Mouse (Mus musculus): ENCODE results near the gene Gpn2. TPM values are rescaled to one million over a fixed set of nuclear protein-coding genes. Genes with fewer than 3 reads are reported as not detected.

The Gpn2 gene
- polyA plus RNA-seq, 1 experiment, result 32.2 TPM

GRCm38 (mm10) chr4:133625621-133626071 is 41.5 kb downstream of the Gpn2 start:
- H3K4me2 ChIP-seq (ENCODE audit: low read depth), result no peak overlapping the region
- H3ac ChIP-seq (ENCODE audit: control insufficient read depth, insufficient read length), result no peak overlapping the region
- H3K4me3 ChIP-seq, result no peak overlapping the region
- no peak for TF ChIP-seq POLR2AphosphoS2 (IDR thresholded peaks at IDR 0.05; ENCODE audit: insufficient read length, low read depth)
- H3K27me3 ChIP-seq (ENCODE audit: control insufficient read depth, insufficient read depth, insufficient read length), result no peaks in the 10 kb centered on the region
- H3K36me3 ChIP-seq (ENCODE audit: control insufficient read depth, insufficient read depth), result no peaks in the 10 kb centered on the region
- H3K79me2 ChIP-seq (ENCODE audit: control insufficient read depth, insufficient read depth), result peaks cover 17% of the 10 kb centered on the region

GRCm38 (mm10) chr4:133626221-133626620 is 42.1 kb downstream of the Gpn2 start:
- H3ac ChIP-seq (ENCODE audit: control insufficient read depth, insufficient read length), result no peak overlapping the region
- no peaks in the 10 kb centered on the region for H3K36me3 ChIP-seq (ENCODE audit: control insufficient read depth, insufficient read depth)
- no peak overlapping the region for H3K4me3 ChIP-seq
- H3K27me3 ChIP-seq (ENCODE audit: control insufficient read depth, insufficient read depth, insufficient read length), result no peaks in the 10 kb centered on the region
- TF ChIP-seq REST (IDR thresholded peaks at IDR 0.05; ENCODE audit: insufficient read depth, insufficient read length) (no peak), POLR2AphosphoS2 (IDR thresholded peaks at IDR 0.05; ENCODE audit: insufficient read length, low read depth) (no peak), POLR2A (IDR thresholded peaks at IDR 0.05; ENCODE audit: insufficient read length, low read depth) (no peak), TCF12 (IDR thresholded peaks at IDR 0.05; ENCODE audit: insufficient read depth, poor library complexity, severe bottlenecking) (no peak), MAX (IDR thresholded peaks at IDR 0.05; ENCODE audit: low read depth) (no peak), TCF3 (IDR thresholded peaks at IDR 0.05; ENCODE audit: insufficient read length, low read depth) (no peak), MYOG (IDR thresholded peaks at IDR 0.05; ENCODE audit: control insufficient read depth in 1 of 3, insufficient read depth in 1 of 3, insufficient read length in 2 of 3, low read depth in 2 of 3) (no peak), MYOD1 (IDR thresholded peaks at IDR 0.05; ENCODE audit: control insufficient read depth in 1 of 3, insufficient read length in 2 of 3, low read depth in 2 of 3) (no peak), CEBPB (IDR thresholded peaks at IDR 0.05; ENCODE audit: insufficient read depth, poor library complexity, severe bottlenecking) (no peak), USF1 (IDR thresholded peaks at IDR 0.05; ENCODE audit: low read depth) (no peak), SRF (IDR thresholded peaks at IDR 0.05; ENCODE audit: control insufficient read depth, insufficient read length, low read depth) (no peak), E2F4 (IDR thresholded peaks at IDR 0.05; ENCODE audit: insufficient read depth) (no peak)
- no peak overlapping the region for H3K4me2 ChIP-seq (ENCODE audit: low read depth)
- H3K79me2 ChIP-seq (ENCODE audit: control insufficient read depth, insufficient read depth), result peaks cover 18% of the 10 kb centered on the region

- Histone ChIP-seq H3K27me3 (ENCODE audit: control insufficient read depth, insufficient read depth, insufficient read length) (no peaks in the 10 kb centered on the region), H3K4me3 (no peak overlapping the region), H3K4me2 (ENCODE audit: low read depth) (no peak overlapping the region), H3K36me3 (ENCODE audit: control insufficient read depth, insufficient read depth) (no peaks in the 10 kb centered on the region), H3ac (ENCODE audit: control insufficient read depth, insufficient read length) (no peak overlapping the region), H3K79me2 (ENCODE audit: control insufficient read depth, insufficient read depth) (peaks cover 22% of the 10 kb centered on the region)
- TF ChIP-seq E2F4 (IDR thresholded peaks at IDR 0.05; ENCODE audit: insufficient read depth), result no peak
- no peak for TF ChIP-seq REST (IDR thresholded peaks at IDR 0.05; ENCODE audit: insufficient read depth, insufficient read length)
- TF ChIP-seq MYOG (IDR thresholded peaks at IDR 0.05; ENCODE audit: control insufficient read depth in 1 of 3, insufficient read depth in 1 of 3, insufficient read length in 2 of 3, low read depth in 2 of 3), result no peak
- no peak for TF ChIP-seq USF1 (IDR thresholded peaks at IDR 0.05; ENCODE audit: low read depth)
- no peak for TF ChIP-seq MYOD1 (IDR thresholded peaks at IDR 0.05; ENCODE audit: control insufficient read depth in 1 of 3, insufficient read length in 2 of 3, low read depth in 2 of 3)
- TF ChIP-seq MAX (IDR thresholded peaks at IDR 0.05; ENCODE audit: low read depth), result no peak
- TF ChIP-seq TCF3 (IDR thresholded peaks at IDR 0.05; ENCODE audit: insufficient read length, low read depth), result no peak
- no peak for TF ChIP-seq POLR2AphosphoS2 (IDR thresholded peaks at IDR 0.05; ENCODE audit: insufficient read length, low read depth)
- TF ChIP-seq SRF (IDR thresholded peaks at IDR 0.05; ENCODE audit: control insufficient read depth, insufficient read length, low read depth), result no peak
- no peak for TF ChIP-seq TCF12 (IDR thresholded peaks at IDR 0.05; ENCODE audit: insufficient read depth, poor library complexity, severe bottlenecking)
Measured at GRCm38 (mm10) chr4:133626621-133627020, 42.5 kb downstream of the Gpn2 start.

- H3ac ChIP-seq (ENCODE audit: control insufficient read depth, insufficient read length), result no peak overlapping the region
- no peaks in the 10 kb centered on the region for H3K27me3 ChIP-seq (ENCODE audit: control insufficient read depth, insufficient read depth, insufficient read length)
- no peak overlapping the region for H3K4me3 ChIP-seq
- H3K79me2 ChIP-seq (ENCODE audit: control insufficient read depth, insufficient read depth), result peaks cover 27% of the 10 kb centered on the region
- H3K36me3 ChIP-seq (ENCODE audit: control insufficient read depth, insufficient read depth), result no peaks in the 10 kb centered on the region
- H3K4me2 ChIP-seq (ENCODE audit: low read depth), result no peak overlapping the region
- TF ChIP-seq MAX (IDR thresholded peaks at IDR 0.05; ENCODE audit: low read depth) (no peak), E2F4 (IDR thresholded peaks at IDR 0.05; ENCODE audit: insufficient read depth) (no peak), CEBPB (IDR thresholded peaks at IDR 0.05; ENCODE audit: insufficient read depth, poor library complexity, severe bottlenecking) (no peak), TCF3 (IDR thresholded peaks at IDR 0.05; ENCODE audit: insufficient read length, low read depth) (no peak)
Measured at GRCm38 (mm10) chr4:133627039-133627438, 42.9 kb downstream of the Gpn2 start.

- Histone ChIP-seq H3K27me3 (ENCODE audit: control insufficient read depth, insufficient read depth, insufficient read length) (no peaks in the 10 kb centered on the region), H3K4me3 (no peak overlapping the region), H3K79me2 (ENCODE audit: control insufficient read depth, insufficient read depth) (peaks cover 33% of the 10 kb centered on the region), H3ac (ENCODE audit: control insufficient read depth, insufficient read length) (no peak overlapping the region), H3K36me3 (ENCODE audit: control insufficient read depth, insufficient read depth) (no peaks in the 10 kb centered on the region), H3K4me2 (ENCODE audit: low read depth) (no peak overlapping the region)
- no peak for TF ChIP-seq POLR2AphosphoS2 (IDR thresholded peaks at IDR 0.05; ENCODE audit: insufficient read length, low read depth)
- no peak for TF ChIP-seq MYOG (IDR thresholded peaks at IDR 0.05; ENCODE audit: control insufficient read depth in 1 of 3, insufficient read depth in 1 of 3, insufficient read length in 2 of 3, low read depth in 2 of 3)
- no peak for TF ChIP-seq SRF (IDR thresholded peaks at IDR 0.05; ENCODE audit: control insufficient read depth, insufficient read length, low read depth)
- TF ChIP-seq MYOD1 (IDR thresholded peaks at IDR 0.05; ENCODE audit: control insufficient read depth in 1 of 3, insufficient read length in 2 of 3, low read depth in 2 of 3), result no peak
- no peak for TF ChIP-seq USF1 (IDR thresholded peaks at IDR 0.05; ENCODE audit: low read depth)
- TF ChIP-seq TCF12 (IDR thresholded peaks at IDR 0.05; ENCODE audit: insufficient read depth, poor library complexity, severe bottlenecking), result no peak
- TF ChIP-seq E2F4 (IDR thresholded peaks at IDR 0.05; ENCODE audit: insufficient read depth), result no peak
- TF ChIP-seq POLR2A (IDR thresholded peaks at IDR 0.05; ENCODE audit: insufficient read length, low read depth), result no peak
- no peak for TF ChIP-seq REST (IDR thresholded peaks at IDR 0.05; ENCODE audit: insufficient read depth, insufficient read length)
- TF ChIP-seq MAX (IDR thresholded peaks at IDR 0.05; ENCODE audit: low read depth), result no peak
- no peak for TF ChIP-seq CEBPB (IDR thresholded peaks at IDR 0.05; ENCODE audit: insufficient read depth, poor library complexity, severe bottlenecking)
- TF ChIP-seq TCF3 (IDR thresholded peaks at IDR 0.05; ENCODE audit: insufficient read length, low read depth), result no peak
Measured at GRCm38 (mm10) chr4:133628517-133628916, 44.4 kb downstream of the Gpn2 start.
